Mouse (Mus musculus) embryonic facial prominence, embryonic 13.5 days (tissue): ENCODE data around the gene Stard7. TPM values are rescaled to one million over a fixed set of nuclear protein-coding genes. Genes with fewer than 3 reads are reported as not detected.
"Not testable (repeated sequence)": the region's sequence is repeated elsewhere in the genome, so short reads cannot be mapped to it uniquely, and the experiment has no call there.

Experiments used
- ATAC-seq: fragments of 200-750 bp; cut with Nextera tagmentation; 2 replicates; pipeline ENCODE4 v1.8.0; 2017; ENCODE audit warnings: low read depth; ENCODE audit not compliant: insufficient number of reproducible peaks, insufficient read depth, low FRiP score, low TSS enrichment
- H3K27ac ChIP-seq: fragments of 300-500 bp; sonication (generic); 2 replicates; pipeline ENCODE4 v1.5.1; 2015; ENCODE audit warnings: moderate library complexity, mild to moderate bottlenecking, inconsistent platforms
- H3K27me3 ChIP-seq: fragments of 300-500 bp; sonication (generic); 2 replicates; pipeline ENCODE4 v1.6.1; 2015; ENCODE audit warnings: mild to moderate bottlenecking, inconsistent platforms
- H3K36me3 ChIP-seq: fragments of 300-500 bp; sonication (generic); 2 replicates; pipeline ENCODE4 v1.6.1; 2015; ENCODE audit warnings: mild to moderate bottlenecking, inconsistent platforms
- H3K4me1 ChIP-seq: fragments of 300-500 bp; sonication (generic); 2 replicates; pipeline ENCODE4 v1.6.1; 2015; ENCODE audit warnings: inconsistent platforms
- H3K4me2 ChIP-seq: fragments of 300-500 bp; sonication (generic); 2 replicates; pipeline ENCODE4 v1.6.1; 2015; ENCODE audit warnings: moderate library complexity, mild to moderate bottlenecking, inconsistent platforms
- H3K4me3 ChIP-seq: fragments of 300-500 bp; sonication (generic); 2 replicates; pipeline ENCODE4 v1.5.1; 2015; ENCODE audit warnings: mild to moderate bottlenecking, inconsistent platforms
- H3K9ac ChIP-seq: fragments of 300-500 bp; sonication (generic); 2 replicates; pipeline ENCODE4 v1.6.1; 2015; ENCODE audit warnings: mild to moderate bottlenecking, inconsistent platforms
- H3K9me3 ChIP-seq: fragments of 300-500 bp; sonication (generic); 2 replicates; pipeline ENCODE4 v1.6.1; 2016; ENCODE audit warnings: inconsistent platforms
- WGBS: fragments of 180-500 bp; shearing (Covaris S2); methylation state at CpG from one replicate; pipeline ENCODE4 v1.1.7; 2015; ENCODE audit warnings: mixed read lengths; 5-methylcytosine and 5-hydroxymethylcytosine counted together
- polyA plus RNA-seq: library from polyadenylated mRNA; unstranded; fragments of >200 nt; fragmentation: Nextera tagmentation; extraction: Ambion mirVana; gene quantifications from 2 replicates; pipeline ENCODE4 v1.2.1, GENCODE M21; 2015

Gene Stard7
- polyA plus RNA-seq, 1 experiment from 2014 or later = 69.1 TPM

GRCm38 (mm10) chr2:127278162-127278561, 8.1 kb downstream of the Stard7 start:
- H3K27me3 ChIP-seq = no peaks in the 10 kb centered on the region
- peaks cover 4% of the 10 kb centered on the region; the same call in 1 of the 2 replicates for H3K4me1 ChIP-seq
- no peak overlapping the region for H3K27ac ChIP-seq
- H3K9ac ChIP-seq = no peak overlapping the region
- H3K4me3 ChIP-seq = no peak overlapping the region
- H3K4me2 ChIP-seq = no peak overlapping the region
- ATAC-seq = no peak
- H3K36me3 ChIP-seq = no peaks in the 10 kb centered on the region
- no peaks in the 10 kb centered on the region for H3K9me3 ChIP-seq

GRCm38 (mm10) chr2:127292250-127292649, 22.2 kb downstream of the Stard7 start:
- no peak for ATAC-seq

GRCm38 (mm10) chr2:127297001-127297805, 27.2 kb downstream of the Stard7 start:
- H3K36me3 ChIP-seq = peaks cover 77% of the 10 kb centered on the region

More at GRCm38 (mm10) chr2:127292250-127292649, 22.2 kb downstream of the Stard7 start:
- H3K9ac ChIP-seq = no peak overlapping the region
- peaks cover 63% of the 10 kb centered on the region for H3K36me3 ChIP-seq
- H3K4me3 ChIP-seq = no peak overlapping the region
- no peaks in the 10 kb centered on the region for H3K4me1 ChIP-seq
- no peak overlapping the region for H3K27ac ChIP-seq
- H3K9me3 ChIP-seq = no peaks in the 10 kb centered on the region
- H3K4me2 ChIP-seq = no peak overlapping the region
- 78% methylated on average over 4 of the region's 4 CpGs for WGBS
- H3K27me3 ChIP-seq = no peaks in the 10 kb centered on the region

GRCm38 (mm10) chr2:127298056-127298455, 28.0 kb downstream of the Stard7 start:
- H3K9ac ChIP-seq = no peak overlapping the region
- H3K9me3 ChIP-seq = no peaks in the 10 kb centered on the region
- H3K4me1 ChIP-seq = no peaks in the 10 kb centered on the region
- WGBS = 92% methylated on average over 1 of the region's 1 CpGs
- H3K36me3 ChIP-seq = peaks cover 69% of the 10 kb centered on the region
- H3K4me2 ChIP-seq = no peak overlapping the region
- no peak overlapping the region for H3K4me3 ChIP-seq
- no peaks in the 10 kb centered on the region for H3K27me3 ChIP-seq
- H3K27ac ChIP-seq = no peak overlapping the region
- no peak for ATAC-seq

More at GRCm38 (mm10) chr2:127297001-127297805, 27.2 kb downstream of the Stard7 start:
- no peaks in the 10 kb centered on the region for H3K9me3 ChIP-seq
- H3K4me1 ChIP-seq = no peaks in the 10 kb centered on the region
- no peak overlapping the region for H3K27ac ChIP-seq
- no peak overlapping the region for H3K4me3 ChIP-seq
- H3K9ac ChIP-seq = no peak overlapping the region
- 87% methylated on average over 7 of the region's 7 CpGs for WGBS
- H3K4me2 ChIP-seq = no peak overlapping the region
- no peaks in the 10 kb centered on the region for H3K27me3 ChIP-seq
- ATAC-seq = no peak

GRCm38 (mm10) chr2:127300701-127301100, 30.7 kb downstream of the Stard7 start:
- Histone ChIP-seq H3K4me1 (no peaks in the 10 kb centered on the region), H3K4me3 (no peak overlapping the region), H3K27ac (no peak overlapping the region), H3K9me3 (no peaks in the 10 kb centered on the region), H3K27me3 (no peaks in the 10 kb centered on the region), H3K9ac (no peak overlapping the region), H3K36me3 (peaks cover 52% of the 10 kb centered on the region), H3K4me2 (no peak overlapping the region)
- ATAC-seq = no peak
- 84% methylated on average over 3 of the region's 3 CpGs for WGBS

- Histone ChIP-seq H3K9me3 (no peaks in the 10 kb centered on the region), H3K27me3 (no peaks in the 10 kb centered on the region), H3K27ac (no peak overlapping the region), H3K4me2 (no peak overlapping the region), H3K9ac (no peak overlapping the region), H3K4me1 (no peaks in the 10 kb centered on the region), H3K36me3 (peaks cover 41% of the 10 kb centered on the region), H3K4me3 (no peak overlapping the region)
- no peak for ATAC-seq
- WGBS = 92% methylated on average over 3 of the region's 3 CpGs
These were observed 31.9 kb downstream of the Stard7 start for GRCm38 (mm10) chr2:127301883-127302282.

GRCm38 (mm10) chr2:127304192-127304591, 34.2 kb downstream of the Stard7 start:
- H3K4me1 ChIP-seq, H3K27me3 ChIP-seq, H3K4me3 ChIP-seq, ATAC-seq, H3K9ac ChIP-seq, H3K27ac ChIP-seq, H3K9me3 ChIP-seq, H3K4me2 ChIP-seq: not testable (repeated sequence)
- 94% methylated on average over 4 of the region's 4 CpGs for WGBS
- H3K36me3 ChIP-seq = peaks cover 18% of the 10 kb centered on the region

- H3K4me1 ChIP-seq = no peaks in the 10 kb centered on the region
- WGBS = 87% methylated on average over 3 of the region's 3 CpGs
- H3K27me3 ChIP-seq = no peaks in the 10 kb centered on the region
- no peak overlapping the region for H3K4me2 ChIP-seq
- H3K27ac ChIP-seq = no peak overlapping the region
- no peak overlapping the region for H3K4me3 ChIP-seq
- no peak overlapping the region for H3K9ac ChIP-seq
- peaks cover 17% of the 10 kb centered on the region for H3K36me3 ChIP-seq
- ATAC-seq = no peak
- no peaks in the 10 kb centered on the region for H3K9me3 ChIP-seq
These were observed 34.7 kb downstream of the Stard7 start for GRCm38 (mm10) chr2:127304609-127305210.

GRCm38 (mm10) chr2:127306123-127306522, 36.1 kb downstream of the Stard7 start:
- H3K36me3 ChIP-seq = peaks cover 5% of the 10 kb centered on the region; the same call in 1 of the 2 replicates
- no peaks in the 10 kb centered on the region for H3K4me1 ChIP-seq
- H3K9ac ChIP-seq = no peak overlapping the region
- no peaks in the 10 kb centered on the region for H3K27me3 ChIP-seq
- H3K27ac ChIP-seq = no peak overlapping the region
- H3K4me3 ChIP-seq = no peak overlapping the region
- H3K9me3 ChIP-seq = no peaks in the 10 kb centered on the region
- no peak overlapping the region for H3K4me2 ChIP-seq
- no peak for ATAC-seq

GRCm38 (mm10) chr2:127307179-127307578, 37.2 kb downstream of the Stard7 start:
- H3K36me3 ChIP-seq = no peaks in the 10 kb centered on the region
- no peaks in the 10 kb centered on the region for H3K27me3 ChIP-seq
- no peak overlapping the region for H3K4me2 ChIP-seq
- ATAC-seq = no peak
- H3K9me3 ChIP-seq = no peaks in the 10 kb centered on the region
- H3K27ac ChIP-seq = no peak overlapping the region
- 48% methylated on average over 3 of the region's 3 CpGs for WGBS
- no peak overlapping the region for H3K9ac ChIP-seq
- no peaks in the 10 kb centered on the region for H3K4me1 ChIP-seq
- no peak overlapping the region for H3K4me3 ChIP-seq

- Histone ChIP-seq H3K27me3 (no peaks in the 10 kb centered on the region), H3K36me3 (no peaks in the 10 kb centered on the region), H3K27ac (no peak overlapping the region), H3K4me2 (no peak overlapping the region), H3K4me3 (no peak overlapping the region), H3K9ac (no peak overlapping the region), H3K4me1 (no peaks in the 10 kb centered on the region), H3K9me3 (no peaks in the 10 kb centered on the region)
- 90% methylated on average over 2 of the region's 2 CpGs for WGBS
- no peak for ATAC-seq
These were observed 38.6 kb downstream of the Stard7 start for GRCm38 (mm10) chr2:127308660-127309059.

- Histone ChIP-seq H3K4me3 (no peak overlapping the region), H3K36me3 (no peaks in the 10 kb centered on the region), H3K4me2 (no peak overlapping the region), H3K4me1 (no peaks in the 10 kb centered on the region), H3K27ac (no peak overlapping the region), H3K9me3 (no peaks in the 10 kb centered on the region), H3K27me3 (no peaks in the 10 kb centered on the region), H3K9ac (no peak overlapping the region)
- no peak for ATAC-seq
- WGBS = 57% methylated on average over 2 of the region's 2 CpGs
These were observed 40.2 kb downstream of the Stard7 start for GRCm38 (mm10) chr2:127310246-127310645.
